Mouse (Mus musculus): ENCODE results near the gene Abcb6. TPM values are rescaled to one million over a fixed set of nuclear protein-coding genes. Genes with fewer than 3 reads are reported as not detected.

The Abcb6 gene
- total RNA-seq, 1 experiment, result 41.0 TPM

DNA sequence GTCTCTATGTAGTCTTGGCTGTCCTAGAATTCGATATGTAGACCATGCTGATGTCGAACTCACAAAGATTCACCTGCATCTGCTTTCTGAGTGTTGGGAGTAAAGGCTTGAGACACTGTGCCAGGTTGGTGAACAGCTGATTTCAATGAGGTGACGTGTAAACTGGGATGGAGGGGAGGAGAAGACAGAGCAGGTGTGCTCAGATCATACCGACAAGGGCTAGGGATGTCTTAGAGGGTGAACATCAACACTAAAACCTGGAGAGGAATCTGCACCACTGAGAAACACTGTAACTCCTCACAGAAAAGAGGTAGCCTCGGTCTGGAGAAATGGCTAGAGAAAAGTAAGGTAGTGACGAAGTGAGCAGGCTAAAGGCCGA, 12.1 kb downstream of the Abcb6 start:
- Histone ChIP-seq H3K9ac (ENCODE audit: insufficient read depth, low read depth, low read length, poor library complexity, severe bottlenecking) (peak overlapping the region; percentile 35), H3K4me3 (ENCODE audit: insufficient read depth in 1 of 2, low read depth in 1 of 2, low read length in 2 of 2, poor library complexity in 1 of 2, severe bottlenecking in 1 of 2) (peak overlapping the region; percentile 53 to 96), H3K36me3 (ENCODE audit: control insufficient read depth, insufficient read depth, low read length, poor library complexity, severe bottlenecking) (peaks cover 12% of the 10 kb centered on the region), H3K4me1 (ENCODE audit: control insufficient read depth in 2 of 2, insufficient read depth in 2 of 2, low read length in 2 of 2, poor library complexity in 1 of 2) (peaks cover 0 to 5% of the 10 kb centered on the region in 2 experiments; a peak in 1 of 4 replicates), H3K9me3 (ENCODE audit: control insufficient read depth, insufficient read depth, low read depth, low read length) (no peaks in the 10 kb centered on the region), H3K27ac (ENCODE audit: insufficient read depth, low read depth, low read length, poor library complexity, severe bottlenecking) (0 out of 2 replicates have a peak overlapping the region, but pooled peaks have one; percentile 31)
- TF ChIP-seq ZC3H11A (IDR thresholded peaks at IDR 0.05; ENCODE audit: borderline replicate concordance, low read depth, low read length) (no peak), MAFK (IDR thresholded peaks at IDR 0.05; ENCODE audit: insufficient read depth, low read depth, low read length) (no peak), HCFC1 (IDR thresholded peaks at IDR 0.05; ENCODE audit: borderline replicate concordance, insufficient read depth, low read length) (no peak), CHD2 (IDR thresholded peaks at IDR 0.05; ENCODE audit: low read depth, low read length) (no peak), ZNF384 (IDR thresholded peaks at IDR 0.05; ENCODE audit: low read depth, low read length) (no peak)
- in situ Hi-C loops (cut with MboI; ENCODE audit: low sequenced_read_pairs in 2 of 2, unreplicated experiment in 2 of 2), result no loop called here
- DNase-seq (ENCODE audit: low read depth, low spot score), result no peak

DNA sequence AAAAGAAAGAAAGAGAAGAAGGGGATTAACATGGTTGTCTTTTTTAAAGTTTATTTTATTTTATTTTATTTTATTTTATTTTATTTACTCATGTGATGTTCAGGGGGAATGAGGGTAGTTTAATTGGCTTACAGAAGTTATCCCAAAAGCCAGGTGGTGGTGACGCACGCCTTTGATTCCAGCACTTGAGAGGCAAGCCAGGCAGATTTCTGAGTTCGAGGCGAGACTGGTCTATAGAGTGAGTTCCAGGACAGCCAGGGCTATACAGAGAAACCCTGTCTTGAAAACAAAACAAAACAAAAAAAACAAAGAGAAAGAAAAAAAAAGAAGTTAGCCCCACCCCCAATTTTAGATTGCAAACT, 20.0 kb downstream of the Abcb6 start:
- in situ Hi-C loops (cut with MboI; ENCODE audit: low sequenced_read_pairs in 2 of 2, unreplicated experiment in 2 of 2), result no loop called here
- DNase-seq (ENCODE audit: low read depth, low spot score), result no peak
- no peak overlapping the region for H3K27ac ChIP-seq (ENCODE audit: insufficient read depth, low read depth, low read length, poor library complexity, severe bottlenecking)
- no peaks in the 10 kb centered on the region for H3K4me1 ChIP-seq (ENCODE audit: control insufficient read depth in 2 of 2, insufficient read depth in 2 of 2, low read length in 2 of 2, poor library complexity in 1 of 2)
- H3K9ac ChIP-seq (ENCODE audit: insufficient read depth, low read depth, low read length, poor library complexity, severe bottlenecking), result no peak overlapping the region
- TF ChIP-seq CHD2 (IDR thresholded peaks at IDR 0.05; ENCODE audit: low read depth, low read length), result no peak
- no peak for TF ChIP-seq ZNF384 (IDR thresholded peaks at IDR 0.05; ENCODE audit: low read depth, low read length)
- H3K4me3 ChIP-seq (ENCODE audit: insufficient read depth in 1 of 2, low read depth in 1 of 2, low read length in 2 of 2, poor library complexity in 1 of 2, severe bottlenecking in 1 of 2), result no peak overlapping the region
- H3K9me3 ChIP-seq (ENCODE audit: control insufficient read depth, insufficient read depth, low read depth, low read length), result no peaks in the 10 kb centered on the region
- no peaks in the 10 kb centered on the region for H3K36me3 ChIP-seq (ENCODE audit: control insufficient read depth, insufficient read depth, low read length, poor library complexity, severe bottlenecking)

DNA sequence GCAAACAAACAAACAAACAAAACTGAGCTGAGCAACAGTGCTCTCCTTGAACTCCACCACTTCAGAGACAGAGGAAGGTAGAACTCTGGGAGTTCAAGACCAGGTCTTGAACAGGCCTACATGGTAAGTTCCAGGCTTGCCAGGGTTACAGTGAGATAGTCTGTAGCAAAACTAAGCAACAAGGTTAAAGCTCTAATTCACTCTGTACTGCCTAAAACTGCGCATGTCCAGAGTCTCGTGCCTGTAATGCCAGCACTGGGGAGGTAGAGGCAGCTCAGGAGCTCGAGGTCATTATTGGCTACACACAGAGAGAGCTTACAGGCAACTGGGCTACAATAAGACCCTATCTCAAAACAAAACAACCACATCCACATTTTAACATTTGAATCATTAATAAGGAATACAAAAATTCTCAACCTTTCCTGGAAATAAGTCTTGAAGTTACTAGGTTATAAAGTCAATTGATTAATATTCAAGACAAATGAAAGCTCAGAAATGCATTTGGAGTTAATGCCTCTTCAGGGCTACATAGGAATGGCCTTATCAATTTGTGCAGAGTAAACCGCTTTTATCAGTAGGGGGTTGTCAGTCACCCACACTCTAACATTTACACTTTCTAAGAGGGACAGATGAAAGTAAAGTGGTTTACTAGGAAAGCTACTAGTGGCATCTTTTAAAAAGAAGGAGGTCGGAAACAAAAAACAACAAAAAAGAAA, 20.5 kb downstream of the Abcb6 start:
- H3K36me3 ChIP-seq (ENCODE audit: control insufficient read depth, insufficient read depth, low read length, poor library complexity, severe bottlenecking), result no peaks in the 10 kb centered on the region
- no peak for TF ChIP-seq ZNF384 (IDR thresholded peaks at IDR 0.05; ENCODE audit: low read depth, low read length)
- no peak for TF ChIP-seq HCFC1 (IDR thresholded peaks at IDR 0.05; ENCODE audit: borderline replicate concordance, insufficient read depth, low read length)
- TF ChIP-seq MAFK (IDR thresholded peaks at IDR 0.05; ENCODE audit: insufficient read depth, low read depth, low read length), result no peak
- TF ChIP-seq ZC3H11A (IDR thresholded peaks at IDR 0.05; ENCODE audit: borderline replicate concordance, low read depth, low read length), result no peak
- no peak for TF ChIP-seq CHD2 (IDR thresholded peaks at IDR 0.05; ENCODE audit: low read depth, low read length)
- H3K4me3 ChIP-seq (ENCODE audit: insufficient read depth in 1 of 2, low read depth in 1 of 2, low read length in 2 of 2, poor library complexity in 1 of 2, severe bottlenecking in 1 of 2), result no peak overlapping the region
- no peaks in the 10 kb centered on the region for H3K4me1 ChIP-seq (ENCODE audit: control insufficient read depth in 2 of 2, insufficient read depth in 2 of 2, low read length in 2 of 2, poor library complexity in 1 of 2)
- in situ Hi-C loops (cut with MboI; ENCODE audit: low sequenced_read_pairs in 2 of 2, unreplicated experiment in 2 of 2), result no loop called here
- no peak overlapping the region for H3K9ac ChIP-seq (ENCODE audit: insufficient read depth, low read depth, low read length, poor library complexity, severe bottlenecking)
- H3K27ac ChIP-seq (ENCODE audit: insufficient read depth, low read depth, low read length, poor library complexity, severe bottlenecking), result no peak overlapping the region
- no peak for DNase-seq (ENCODE audit: low read depth, low spot score)
- H3K9me3 ChIP-seq (ENCODE audit: control insufficient read depth, insufficient read depth, low read depth, low read length), result no peaks in the 10 kb centered on the region

DNA sequence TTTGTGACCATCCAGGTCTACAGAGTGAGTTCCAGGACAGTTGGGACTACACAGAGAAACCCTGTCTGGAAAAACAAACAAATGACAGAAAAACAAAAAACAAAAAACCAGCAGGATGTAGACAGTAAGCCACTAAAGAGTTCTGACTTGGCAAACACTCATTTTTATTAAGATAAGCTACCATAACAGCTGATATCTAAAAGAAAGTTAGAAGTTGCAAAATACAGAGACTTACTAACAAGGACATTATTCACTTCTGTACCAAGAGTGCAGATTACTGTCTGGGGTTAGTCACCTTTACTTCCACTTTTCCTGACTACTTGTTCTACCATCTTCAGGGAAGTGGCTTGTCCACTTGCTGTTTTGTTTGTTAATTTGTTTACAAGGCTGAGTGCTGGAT, 21.2 kb downstream of the Abcb6 start:
- in situ Hi-C loops (cut with MboI; ENCODE audit: low sequenced_read_pairs in 2 of 2, unreplicated experiment in 2 of 2), result no loop called here
- Histone ChIP-seq H3K27ac (ENCODE audit: insufficient read depth, low read depth, low read length, poor library complexity, severe bottlenecking) (no peak overlapping the region), H3K9me3 (ENCODE audit: control insufficient read depth, insufficient read depth, low read depth, low read length) (no peaks in the 10 kb centered on the region), H3K4me3 (ENCODE audit: insufficient read depth in 1 of 2, low read depth in 1 of 2, low read length in 2 of 2, poor library complexity in 1 of 2, severe bottlenecking in 1 of 2) (no peak overlapping the region), H3K4me1 (ENCODE audit: control insufficient read depth in 2 of 2, insufficient read depth in 2 of 2, low read length in 2 of 2, poor library complexity in 1 of 2) (no peaks in the 10 kb centered on the region), H3K36me3 (ENCODE audit: control insufficient read depth, insufficient read depth, low read length, poor library complexity, severe bottlenecking) (no peaks in the 10 kb centered on the region), H3K9ac (ENCODE audit: insufficient read depth, low read depth, low read length, poor library complexity, severe bottlenecking) (no peak overlapping the region)
- no peak for TF ChIP-seq ZNF384 (IDR thresholded peaks at IDR 0.05; ENCODE audit: low read depth, low read length)
- no peak for TF ChIP-seq CHD2 (IDR thresholded peaks at IDR 0.05; ENCODE audit: low read depth, low read length)
- TF ChIP-seq MAFK (IDR thresholded peaks at IDR 0.05; ENCODE audit: insufficient read depth, low read depth, low read length), result no peak
- TF ChIP-seq HCFC1 (IDR thresholded peaks at IDR 0.05; ENCODE audit: borderline replicate concordance, insufficient read depth, low read length), result no peak
- no peak for TF ChIP-seq ZC3H11A (IDR thresholded peaks at IDR 0.05; ENCODE audit: borderline replicate concordance, low read depth, low read length)
- DNase-seq (ENCODE audit: low read depth, low spot score), result no peak

- no peak overlapping the region for H3K4me3 ChIP-seq (ENCODE audit: insufficient read depth in 1 of 2, low read depth in 1 of 2, low read length in 2 of 2, poor library complexity in 1 of 2, severe bottlenecking in 1 of 2)
- in situ Hi-C loops (cut with MboI; ENCODE audit: low sequenced_read_pairs in 2 of 2, unreplicated experiment in 2 of 2), result no loop called here
- no peak for DNase-seq (ENCODE audit: low read depth, low spot score)
- H3K9ac ChIP-seq (ENCODE audit: insufficient read depth, low read depth, low read length, poor library complexity, severe bottlenecking), result no peak overlapping the region
- no peak overlapping the region for H3K27ac ChIP-seq (ENCODE audit: insufficient read depth, low read depth, low read length, poor library complexity, severe bottlenecking)
- H3K4me1 ChIP-seq (ENCODE audit: control insufficient read depth in 2 of 2, insufficient read depth in 2 of 2, low read length in 2 of 2, poor library complexity in 1 of 2), result no peaks in the 10 kb centered on the region
- H3K9me3 ChIP-seq (ENCODE audit: control insufficient read depth, insufficient read depth, low read depth, low read length), result no peaks in the 10 kb centered on the region
- no peaks in the 10 kb centered on the region for H3K36me3 ChIP-seq (ENCODE audit: control insufficient read depth, insufficient read depth, low read length, poor library complexity, severe bottlenecking)
- TF ChIP-seq ZC3H11A (IDR thresholded peaks at IDR 0.05; ENCODE audit: borderline replicate concordance, low read depth, low read length), result no peak
- TF ChIP-seq CHD2 (IDR thresholded peaks at IDR 0.05; ENCODE audit: low read depth, low read length), result no peak
- no peak for TF ChIP-seq ZNF384 (IDR thresholded peaks at IDR 0.05; ENCODE audit: low read depth, low read length)
- TF ChIP-seq HCFC1 (IDR thresholded peaks at IDR 0.05; ENCODE audit: borderline replicate concordance, insufficient read depth, low read length), result no peak
- TF ChIP-seq MAFK (IDR thresholded peaks at IDR 0.05; ENCODE audit: insufficient read depth, low read depth, low read length), result no peak
Observed at GRCm38 (mm10) chr1:75155837-75156236, 24.4 kb downstream of the Abcb6 start.
